Mouse (Mus musculus): ENCODE results near the gene Phf5a. TPM values are rescaled to one million over a fixed set of nuclear protein-coding genes. Genes with fewer than 3 reads are reported as not detected.

Phf5a gene
- polyA plus RNA-seq, 1 experiment from 2014 or later: 138 TPM

DNA sequence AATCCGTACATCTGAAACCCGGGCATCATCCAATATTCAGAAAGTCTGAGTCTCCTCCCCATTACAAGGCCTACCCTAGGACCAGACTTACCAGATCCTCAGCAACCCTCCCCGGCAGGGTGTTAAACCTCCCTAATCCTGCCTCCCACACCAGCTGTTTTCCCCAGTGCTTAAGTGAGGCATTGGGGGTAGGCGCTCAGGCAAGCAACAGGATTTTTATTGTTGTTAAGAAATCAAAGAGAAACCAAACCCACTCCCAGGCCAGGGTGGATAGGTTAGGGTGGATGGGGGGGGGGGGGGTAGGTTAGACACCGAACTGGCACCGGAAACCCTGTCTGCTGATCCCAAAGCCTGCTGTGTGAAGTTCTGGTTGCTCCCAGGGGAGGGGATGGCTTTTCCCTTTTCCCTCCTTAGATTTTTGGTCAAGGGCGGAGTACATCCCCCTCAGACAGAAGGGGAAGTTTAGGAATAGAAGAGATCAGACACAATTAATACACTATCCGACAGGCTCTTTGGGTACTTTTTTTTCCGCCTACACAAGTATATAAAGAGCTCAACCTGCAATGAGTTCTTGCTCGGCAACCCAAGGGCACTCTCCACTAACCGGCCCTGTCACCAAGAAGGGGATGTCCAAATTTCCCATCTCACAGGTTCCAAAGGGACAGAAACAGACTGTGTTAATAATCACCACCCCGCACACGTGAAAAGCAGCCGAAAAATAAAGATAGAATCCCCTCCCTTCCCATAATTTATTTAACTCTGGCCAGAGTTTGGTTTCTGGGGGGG lies 14.6 kb downstream of the Phf5a start:
- DNase-seq (ENCODE audit: low spot score) (peak; percentile 74), ATAC-seq (ENCODE audit: low read depth) (no peak)
- 0% methylated on average over 14 of the region's 14 CpGs for WGBS
- H3K27me3 ChIP-seq (replicated peaks; ENCODE audit: control insufficient read depth, insufficient read depth, low read length): no peaks in the 10 kb centered on the region
- peak overlapping the region; percentile 87 for H3K4me2 ChIP-seq (ENCODE audit: low read depth, low read length)
- H3K9me3 ChIP-seq (ENCODE audit: control insufficient read depth, low read length): no peaks in the 10 kb centered on the region
- H3K4me3 ChIP-seq (ENCODE audit: low read depth, low read length): peak overlapping the region; percentile 83
- H3K4me1 ChIP-seq (ENCODE audit: control insufficient read depth, insufficient read depth, low read length): peaks cover 5% of the 10 kb centered on the region; the same call in 1 of the 2 replicates
- peak overlapping the region; percentile 98 for H3K27ac ChIP-seq (replicated peaks; ENCODE audit: low read depth, low read length)
- H3K36me3 ChIP-seq (ENCODE audit: control insufficient read depth, insufficient read depth, low read length): peaks cover 18% of the 10 kb centered on the region
- peak overlapping the region; percentile 92 for H3K9ac ChIP-seq (ENCODE audit: low read depth, low read length)

- peak overlapping the region; percentile 92 for H3K9ac ChIP-seq (ENCODE audit: low read depth, low read length)
- under 1% methylated on average over 27 of the region's 28 CpGs for WGBS
- H3K4me3 ChIP-seq (ENCODE audit: low read depth, low read length): peak overlapping the region; percentile 83
- H3K27ac ChIP-seq (replicated peaks; ENCODE audit: low read depth, low read length): peak overlapping the region; percentile 98
- H3K9me3 ChIP-seq (ENCODE audit: control insufficient read depth, low read length): no peaks in the 10 kb centered on the region
- no peaks in the 10 kb centered on the region for H3K27me3 ChIP-seq (replicated peaks; ENCODE audit: control insufficient read depth, insufficient read depth, low read length)
- ATAC-seq (ENCODE audit: low read depth) (peak; percentile 88), DNase-seq (ENCODE audit: low spot score) (peak; percentile 97)
- peaks cover 5% of the 10 kb centered on the region; the same call in 1 of the 2 replicates for H3K4me1 ChIP-seq (ENCODE audit: control insufficient read depth, insufficient read depth, low read length)
- H3K36me3 ChIP-seq (ENCODE audit: control insufficient read depth, insufficient read depth, low read length): peaks cover 27% of the 10 kb centered on the region
- H3K4me2 ChIP-seq (ENCODE audit: low read depth, low read length): peak overlapping the region; percentile 87
These were observed 15.5 kb downstream of the Phf5a start for GRCm38 (mm10) chr15:81856030-81856790.

DNA sequence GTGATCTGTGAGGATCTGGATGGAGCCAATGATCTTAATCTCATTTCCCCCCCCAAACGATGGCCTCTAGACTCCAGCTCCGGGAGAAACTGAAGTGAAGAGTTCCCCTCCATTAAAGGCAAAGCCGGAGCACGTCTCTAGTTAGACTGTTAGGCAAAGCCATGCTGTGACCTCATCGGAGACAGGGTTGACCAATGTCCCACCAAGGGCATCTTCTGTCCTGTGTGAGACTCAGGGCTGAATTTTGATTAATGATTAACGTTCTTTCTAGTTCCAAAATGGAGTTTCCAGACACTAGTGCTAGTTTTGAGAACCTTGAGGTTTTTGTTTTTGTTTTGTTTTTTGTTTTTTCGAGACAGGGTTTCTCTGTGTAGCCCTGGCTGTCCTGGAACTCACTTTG lies 18.6 kb downstream of the Phf5a start:
- no peak overlapping the region for H3K4me2 ChIP-seq (ENCODE audit: low read depth, low read length)
- ATAC-seq (ENCODE audit: low read depth) (no peak), DNase-seq (ENCODE audit: low spot score) (no peak)
- no peaks in the 10 kb centered on the region for H3K27me3 ChIP-seq (replicated peaks; ENCODE audit: control insufficient read depth, insufficient read depth, low read length)
- H3K9me3 ChIP-seq (ENCODE audit: control insufficient read depth, low read length): no peaks in the 10 kb centered on the region
- H3K4me3 ChIP-seq (ENCODE audit: low read depth, low read length): no peak overlapping the region
- H3K27ac ChIP-seq (replicated peaks; ENCODE audit: low read depth, low read length): no peak overlapping the region
- no peak overlapping the region for H3K9ac ChIP-seq (ENCODE audit: low read depth, low read length)
- 87% methylated on average over 7 of the region's 7 CpGs for WGBS
- peaks cover 5% of the 10 kb centered on the region; the same call in 1 of the 2 replicates for H3K4me1 ChIP-seq (ENCODE audit: control insufficient read depth, insufficient read depth, low read length)
- peaks cover 52% of the 10 kb centered on the region for H3K36me3 ChIP-seq (ENCODE audit: control insufficient read depth, insufficient read depth, low read length)

DNA sequence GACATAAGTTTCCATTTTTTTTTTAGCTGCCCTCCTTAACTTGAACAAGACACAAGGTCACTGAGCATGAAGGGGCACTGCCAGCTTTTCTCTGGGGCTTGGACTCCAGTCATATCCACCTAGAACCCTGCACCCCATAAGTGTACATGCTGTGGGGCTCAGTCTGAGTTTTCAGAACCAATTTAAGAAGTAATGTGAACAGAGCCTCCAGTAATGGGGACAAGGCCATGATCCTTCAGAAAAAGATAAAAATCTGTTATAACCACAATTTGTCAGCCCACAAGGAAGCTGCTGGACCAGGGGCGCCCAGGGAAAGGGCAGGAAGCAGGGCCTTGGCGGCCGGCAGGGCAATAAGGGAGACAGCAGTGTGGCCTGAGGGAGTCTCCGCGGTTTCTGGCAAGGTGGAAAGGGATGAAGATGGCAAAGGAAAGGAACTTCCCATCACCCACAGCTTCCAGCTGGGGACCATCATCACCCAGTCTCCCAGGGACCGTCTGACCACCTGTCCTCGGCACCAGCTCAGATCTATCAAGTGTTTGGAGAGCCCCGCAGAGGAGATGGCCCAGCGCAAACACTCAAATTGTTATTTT lies 19.2 kb downstream of the Phf5a start:
- Histone ChIP-seq H3K9ac (ENCODE audit: low read depth, low read length) (no peak overlapping the region), H3K27me3 (replicated peaks; ENCODE audit: control insufficient read depth, insufficient read depth, low read length) (no peaks in the 10 kb centered on the region), H3K4me3 (ENCODE audit: low read depth, low read length) (no peak overlapping the region), H3K4me1 (ENCODE audit: control insufficient read depth, insufficient read depth, low read length) (peaks cover 5% of the 10 kb centered on the region; the same call in 1 of the 2 replicates), H3K4me2 (ENCODE audit: low read depth, low read length) (no peak overlapping the region), H3K36me3 (ENCODE audit: control insufficient read depth, insufficient read depth, low read length) (peaks cover 57% of the 10 kb centered on the region), H3K9me3 (ENCODE audit: control insufficient read depth, low read length) (no peaks in the 10 kb centered on the region), H3K27ac (replicated peaks; ENCODE audit: low read depth, low read length) (no peak overlapping the region)
- no peak for DNase-seq (ENCODE audit: low spot score)
- no peak for ATAC-seq (ENCODE audit: low read depth)
- WGBS: 93% methylated on average over 9 of the region's 9 CpGs

DNA sequence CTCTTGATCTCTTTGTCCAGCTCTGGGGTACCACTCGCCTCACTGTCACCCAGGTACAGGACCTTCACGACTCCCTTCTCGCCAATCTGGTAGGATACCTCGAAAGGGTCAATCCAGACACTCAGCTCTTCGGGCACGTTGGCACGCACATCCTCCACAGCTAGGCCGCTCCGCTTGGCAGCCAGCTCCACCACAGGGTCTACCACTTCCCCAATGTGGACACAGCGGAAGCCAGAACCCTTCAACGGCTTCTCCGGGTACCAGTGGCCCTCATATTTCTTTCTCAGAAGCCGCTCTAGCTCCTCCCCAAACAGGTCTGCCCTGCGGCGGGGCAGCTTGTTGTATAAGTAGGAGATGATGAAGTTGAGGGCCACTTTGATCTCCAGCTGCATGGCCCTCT lies 20.3 kb downstream of the Phf5a start:
- Histone ChIP-seq H3K27me3 (replicated peaks; ENCODE audit: control insufficient read depth, insufficient read depth, low read length) (no peaks in the 10 kb centered on the region), H3K4me1 (ENCODE audit: control insufficient read depth, insufficient read depth, low read length) (peaks cover 5% of the 10 kb centered on the region; the same call in 1 of the 2 replicates), H3K4me2 (ENCODE audit: low read depth, low read length) (no peak overlapping the region), H3K4me3 (ENCODE audit: low read depth, low read length) (no peak overlapping the region), H3K27ac (replicated peaks; ENCODE audit: low read depth, low read length) (no peak overlapping the region), H3K36me3 (ENCODE audit: control insufficient read depth, insufficient read depth, low read length) (peaks cover 66% of the 10 kb centered on the region), H3K9me3 (ENCODE audit: control insufficient read depth, low read length) (no peaks in the 10 kb centered on the region), H3K9ac (ENCODE audit: low read depth, low read length) (no peak overlapping the region)
- WGBS: 98% methylated on average over 15 of the region's 15 CpGs
- ATAC-seq (ENCODE audit: low read depth) (no peak), DNase-seq (ENCODE audit: low spot score) (no peak)

DNA sequence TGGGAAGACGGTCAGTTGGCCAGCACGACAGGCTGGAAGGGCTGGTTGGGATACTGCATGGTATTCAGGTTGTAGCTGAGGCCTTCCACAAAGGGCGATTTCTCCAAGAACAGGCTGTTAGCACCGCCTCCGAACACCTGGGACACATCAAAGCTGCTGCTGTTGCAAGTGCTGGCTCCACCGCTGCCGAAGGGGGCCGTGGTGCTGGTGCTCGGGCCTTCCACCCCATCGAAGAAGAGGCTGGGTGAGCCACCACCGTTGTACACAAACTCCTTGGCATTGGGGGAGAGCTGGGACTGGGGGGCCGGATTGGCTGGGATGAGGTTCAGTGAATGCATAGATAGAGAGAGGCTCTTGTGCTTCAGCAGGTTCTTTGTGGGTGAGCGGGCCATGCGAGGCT lies 21.0 kb downstream of the Phf5a start:
- no peak overlapping the region for H3K9ac ChIP-seq (ENCODE audit: low read depth, low read length)
- no peak overlapping the region for H3K4me2 ChIP-seq (ENCODE audit: low read depth, low read length)
- peaks cover 68% of the 10 kb centered on the region for H3K36me3 ChIP-seq (ENCODE audit: control insufficient read depth, insufficient read depth, low read length)
- H3K4me3 ChIP-seq (ENCODE audit: low read depth, low read length): no peak overlapping the region
- no peaks in the 10 kb centered on the region for H3K27me3 ChIP-seq (replicated peaks; ENCODE audit: control insufficient read depth, insufficient read depth, low read length)
- no peak for DNase-seq (ENCODE audit: low spot score)
- no peak for ATAC-seq (ENCODE audit: low read depth)
- 80% methylated on average over 14 of the region's 14 CpGs for WGBS
- H3K4me1 ChIP-seq (ENCODE audit: control insufficient read depth, insufficient read depth, low read length): peaks cover 5% of the 10 kb centered on the region; the same call in 1 of the 2 replicates
- H3K27ac ChIP-seq (replicated peaks; ENCODE audit: low read depth, low read length): no peak overlapping the region
- no peaks in the 10 kb centered on the region for H3K9me3 ChIP-seq (ENCODE audit: control insufficient read depth, low read length)

DNA sequence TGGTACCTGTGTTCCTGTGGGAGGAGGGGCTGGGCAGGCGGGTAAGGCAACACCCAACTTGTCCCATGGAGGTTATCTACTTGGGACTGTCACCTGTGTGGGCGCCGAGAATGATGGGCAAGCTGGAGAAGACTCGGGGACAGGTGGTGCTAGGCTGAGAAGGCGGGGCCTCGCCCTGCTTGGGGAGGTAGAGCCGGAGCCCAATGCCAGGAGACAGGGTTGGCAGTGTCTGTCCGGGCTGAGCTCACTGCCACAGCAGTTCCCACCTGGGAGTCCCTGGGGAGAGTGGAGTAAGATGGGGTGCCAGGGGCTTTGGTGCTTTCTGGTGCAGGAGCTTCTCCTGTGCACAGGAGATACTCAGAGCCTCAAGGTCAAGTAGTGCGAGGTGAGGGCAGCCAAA lies 22.6 kb downstream of the Phf5a start:
- no peak for DNase-seq (ENCODE audit: low spot score)
- no peak overlapping the region for H3K4me2 ChIP-seq (ENCODE audit: low read depth, low read length)
- no peaks in the 10 kb centered on the region for H3K4me1 ChIP-seq (ENCODE audit: control insufficient read depth, insufficient read depth, low read length)
- no peaks in the 10 kb centered on the region for H3K9me3 ChIP-seq (ENCODE audit: control insufficient read depth, low read length)
- H3K9ac ChIP-seq (ENCODE audit: low read depth, low read length): no peak overlapping the region
- H3K27me3 ChIP-seq (replicated peaks; ENCODE audit: control insufficient read depth, insufficient read depth, low read length): no peaks in the 10 kb centered on the region
- WGBS: 86% methylated on average over 9 of the region's 9 CpGs
- no peak for ATAC-seq (ENCODE audit: low read depth)
- H3K27ac ChIP-seq (replicated peaks; ENCODE audit: low read depth, low read length): no peak overlapping the region
- H3K36me3 ChIP-seq (ENCODE audit: control insufficient read depth, insufficient read depth, low read length): peaks cover 59% of the 10 kb centered on the region
- H3K4me3 ChIP-seq (ENCODE audit: low read depth, low read length): no peak overlapping the region

DNA sequence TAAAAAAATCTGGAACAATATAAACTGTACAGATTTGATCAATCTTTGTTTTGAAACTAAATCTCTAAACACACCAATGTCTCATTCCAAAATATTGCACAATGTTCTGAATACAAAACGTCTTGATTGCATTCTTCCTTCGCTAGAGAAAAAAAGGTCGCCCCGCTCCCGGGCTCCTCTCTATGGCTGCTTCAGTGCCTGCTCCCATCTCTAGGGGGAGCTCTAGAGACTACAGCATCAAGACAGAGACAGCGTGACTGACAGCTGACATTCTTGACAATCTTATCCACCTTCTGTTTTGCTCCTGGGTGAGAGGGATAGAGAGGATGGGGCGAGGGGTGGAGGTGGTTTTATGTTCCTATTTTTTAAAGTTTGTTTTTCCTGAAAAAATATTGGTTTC lies 23.4 kb downstream of the Phf5a start:
- H3K36me3 ChIP-seq (ENCODE audit: control insufficient read depth, insufficient read depth, low read length): peaks cover 59% of the 10 kb centered on the region
- H3K4me3 ChIP-seq (ENCODE audit: low read depth, low read length): no peak overlapping the region
- no peaks in the 10 kb centered on the region for H3K9me3 ChIP-seq (ENCODE audit: control insufficient read depth, low read length)
- WGBS: 38% methylated on average over 7 of the region's 7 CpGs
- no peaks in the 10 kb centered on the region for H3K27me3 ChIP-seq (replicated peaks; ENCODE audit: control insufficient read depth, insufficient read depth, low read length)
- no peak for ATAC-seq (ENCODE audit: low read depth)
- no peak overlapping the region for H3K27ac ChIP-seq (replicated peaks; ENCODE audit: low read depth, low read length)
- DNase-seq (ENCODE audit: low spot score): peak; percentile 63
- H3K4me1 ChIP-seq (ENCODE audit: control insufficient read depth, insufficient read depth, low read length): no peaks in the 10 kb centered on the region
- H3K9ac ChIP-seq (ENCODE audit: low read depth, low read length): no peak overlapping the region
- H3K4me2 ChIP-seq (ENCODE audit: low read depth, low read length): no peak overlapping the region
